Mouse (Mus musculus) CD4-positive naive resting alpha-beta T cell, adult 76 days (primary cell): ENCODE results near the gene Tktl1. TPM values are rescaled to one million over a fixed set of nuclear protein-coding genes. Genes with fewer than 3 reads are reported as not detected.

Source experiments
- total RNA-seq: library from RNA; stranded (reverse); gene quantifications from one replicate; pipeline ENCODE4 v1.2.4, GENCODE M21; 2023

The Tktl1 gene
- total RNA-seq = not detected

GRCm38 (mm10) chrX:74176959-74177358 is at the start of gene Tktl1:
Gene Tktl1, plus strand, starts transcription at chrX:74177259.

DNA sequence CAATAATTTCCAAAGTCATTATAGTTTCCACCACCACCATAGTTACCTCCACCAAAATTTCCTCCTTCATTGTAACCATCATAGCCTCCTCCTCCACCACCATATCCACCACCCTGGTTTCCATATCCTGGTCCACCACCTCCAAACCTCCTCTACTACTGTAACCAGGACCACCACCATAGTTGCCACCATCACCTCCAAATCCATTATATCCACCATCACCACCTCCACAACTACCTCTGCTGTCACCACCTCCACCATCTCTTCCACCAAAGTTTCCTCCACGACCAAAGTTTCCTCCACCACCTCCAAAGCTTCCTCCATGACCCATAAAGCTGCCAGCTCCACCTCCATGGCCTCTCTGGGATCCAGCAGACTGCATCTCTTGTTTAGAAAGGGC is 41.8 kb upstream of the Tktl1 start, which contains the start of gene Mecp2:
Mecp2 (minus strand) TSS at position 101 of the 400 bp plus-strand sequence.

DNA sequence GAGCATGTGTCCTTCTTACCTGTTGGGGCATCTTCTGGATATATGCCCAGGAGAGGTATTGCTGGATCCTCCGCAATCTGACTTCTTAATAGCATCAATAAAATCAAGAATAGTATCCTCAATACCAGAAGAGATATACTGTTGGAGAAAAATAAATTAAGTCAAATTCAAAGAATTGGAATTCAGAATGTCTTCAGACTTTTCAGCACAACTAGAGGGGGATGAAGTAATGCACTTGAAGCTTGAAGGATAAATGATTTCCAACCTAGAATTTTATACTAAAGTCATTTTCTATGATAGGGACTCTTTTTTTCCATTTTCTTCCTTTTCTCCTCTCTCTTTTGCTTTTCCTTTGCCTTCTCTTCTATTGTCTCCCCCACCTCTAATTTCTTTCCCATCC is 9.3 kb upstream of the Tktl1 start, which contains the start of gene Tex28:
Tex28 (minus strand) TSS at position 101 of the 400 bp plus-strand sequence.

GRCm38 (mm10) chrX:74249615-74250014 is 72.6 kb downstream of the Tktl1 start, which contains the start of gene Flna:
Gene Flna, minus strand, starts transcription at chrX:74249820.

GRCm38 (mm10) chrX:74254153-74254887 is 77.3 kb downstream of the Tktl1 start, which contains the start of gene Emd:
Gene Emd, plus strand, starts transcription at chrX:74254687.

Other genes starting within 250 kb of the Tktl1 start
- gene Renbp, start 246.4 kb upstream of the Tktl1 start, total RNA-seq = 4.7 TPM
- gene Hcfc1, start 210.9 kb upstream of the Tktl1 start, total RNA-seq = 85.9 TPM
- gene Irak1, start 153.3 kb upstream of the Tktl1 start, total RNA-seq = 123 TPM
- not detected for gene Opn1mw, start 49.8 kb upstream of the Tktl1 start, total RNA-seq
- gene Mecp2, start 41.9 kb upstream of the Tktl1 start, total RNA-seq = 49.3 TPM
- gene Tex28, start 9.4 kb upstream of the Tktl1 start, total RNA-seq = not detected
- 638 TPM for gene Flna, start 72.6 kb downstream of the Tktl1 start, total RNA-seq
- gene Emd, start 77.4 kb downstream of the Tktl1 start, total RNA-seq = 81.9 TPM
- gene Rpl10, start 93.6 kb downstream of the Tktl1 start, total RNA-seq = 757 TPM
- 59.6 TPM for gene Taz, start 104.7 kb downstream of the Tktl1 start, total RNA-seq
- gene Dnase1l1, start 105.1 kb downstream of the Tktl1 start, total RNA-seq = 10.6 TPM
- gene Atp6ap1, start 119.8 kb downstream of the Tktl1 start, total RNA-seq = 111 TPM
- gene Gdi1, start 127.7 kb downstream of the Tktl1 start, total RNA-seq = 179 TPM
- gene Fam50a, start 135.8 kb downstream of the Tktl1 start, total RNA-seq = 69.5 TPM
- gene Plxna3, start 151.8 kb downstream of the Tktl1 start, total RNA-seq = 8.1 TPM
- gene Lage3, start 176.4 kb downstream of the Tktl1 start, total RNA-seq = 12.4 TPM
- gene Ubl4a, start 196.0 kb downstream of the Tktl1 start, total RNA-seq = 25.0 TPM
- 15.4 TPM for gene Slc10a3, start 196.1 kb downstream of the Tktl1 start, total RNA-seq
- gene Fam3a, start 216.0 kb downstream of the Tktl1 start, total RNA-seq = 16.0 TPM
- gene Ikbkg, start 216.0 kb downstream of the Tktl1 start, total RNA-seq = 59.5 TPM